Mouse (Mus musculus) urinary bladder, postnatal 25 days (tissue): Measurements from ENCODE around the gene Hao1.

ENCODE experiments used
- DNase-seq: peaks from one replicate; pipeline ENCODE4 v3.0.0; 2022; ENCODE audit warnings: low spot score

The Hao1 gene

GRCm38 (mm10) chr2:134462321-134462720 lies 91.8 kb downstream of the Hao1 start:
- DNase-seq, result no peak

DNA sequence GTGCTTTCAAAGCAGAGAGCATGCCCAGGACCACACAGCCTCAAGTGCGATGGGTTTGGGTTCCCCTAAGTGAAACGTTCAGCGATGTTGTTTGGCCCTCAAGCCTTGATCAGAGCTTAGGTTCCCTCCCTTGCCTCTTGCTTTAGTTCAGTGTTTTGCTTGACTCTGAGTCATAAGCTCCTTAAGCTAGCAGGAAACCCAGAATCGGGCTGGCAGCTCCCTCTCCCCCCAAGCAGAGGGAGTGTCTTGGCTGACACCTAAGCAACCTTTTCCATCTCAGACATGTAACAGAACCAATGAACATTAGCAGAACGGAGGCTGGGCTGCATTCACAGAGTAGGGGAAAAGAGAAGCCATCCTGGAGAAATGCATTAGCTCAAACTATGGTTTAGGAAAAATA lies 93.3 kb downstream of the Hao1 start:
- DNase-seq, result no peak

- no peak for DNase-seq
Measured at GRCm38 (mm10) chr2:134456065-134456505, 98.1 kb downstream of the Hao1 start.

GRCm38 (mm10) chr2:134452748-134453147 lies 101.4 kb downstream of the Hao1 start:
- no peak for DNase-seq

GRCm38 (mm10) chr2:134450976-134451375 lies 103.2 kb downstream of the Hao1 start:
- no peak for DNase-seq
